Mouse (Mus musculus): Measurements from ENCODE around the gene Drc7. TPM values are rescaled to one million over a fixed set of nuclear protein-coding genes. Genes with fewer than 3 reads are reported as not detected.

Gene Drc7
- polyA plus RNA-seq, 1 experiment from 2014 or later: 0.05 TPM

GRCm38 (mm10) chr8:95080381-95081341, 25.8 kb downstream of the Drc7 start, which contains the start of gene Katnb1:
TSS of gene Katnb1 (plus strand) at chr8:95081186.
- Histone ChIP-seq H3K27me3 (ENCODE audit: insufficient read depth, low read length) (no peaks in the 10 kb centered on the region), H3K9me3 (ENCODE audit: low read length) (no peaks in the 10 kb centered on the region), H3K36me3 (ENCODE audit: insufficient read depth, low read length) (0 out of 2 replicates have a peak, but pooled peaks cover 11% of the 10 kb centered on the region), H3K27ac (ENCODE audit: low read length) (peak within 1 kb of the TSS; percentile 75), H3K9ac (replicated peaks; ENCODE audit: low read length) (peak within 1 kb of the TSS; percentile 84), H3K4me3 (ENCODE audit: low read length) (peak within 1 kb of the TSS; percentile 89), H3K4me1 (ENCODE audit: insufficient read depth, low read length) (peaks cover 9% of the 10 kb centered on the region), H3K4me2 (replicated peaks; ENCODE audit: low read depth, low read length) (peak within 1 kb of the TSS; percentile 88)
- peak; percentile 98 for ATAC-seq (ENCODE audit: low FRiP score, low TSS enrichment)
- WGBS: under 1% methylated on average over 47 of the region's 47 CpGs

- no peak for ATAC-seq (ENCODE audit: low FRiP score, low TSS enrichment)
Observed at GRCm38 (mm10) chr8:95081650-95082049, 26.7 kb downstream of the Drc7 start.

GRCm38 (mm10) chr8:95084261-95084660, 29.4 kb downstream of the Drc7 start:
- WGBS: 91% methylated on average over 4 of the region's 4 CpGs
- H3K9me3 ChIP-seq (ENCODE audit: low read length): no peaks in the 10 kb centered on the region
- peaks cover 9% of the 10 kb centered on the region for H3K4me1 ChIP-seq (ENCODE audit: insufficient read depth, low read length)
- no peak overlapping the region for H3K27ac ChIP-seq (ENCODE audit: low read length)
- H3K4me2 ChIP-seq (replicated peaks; ENCODE audit: low read depth, low read length): no peak overlapping the region
- H3K9ac ChIP-seq (replicated peaks; ENCODE audit: low read length): no peak overlapping the region
- no peak for ATAC-seq (ENCODE audit: low FRiP score, low TSS enrichment)
- H3K36me3 ChIP-seq (ENCODE audit: insufficient read depth, low read length): peaks cover 22% of the 10 kb centered on the region
- no peaks in the 10 kb centered on the region for H3K27me3 ChIP-seq (ENCODE audit: insufficient read depth, low read length)
- no peak overlapping the region for H3K4me3 ChIP-seq (ENCODE audit: low read length)

More at GRCm38 (mm10) chr8:95081650-95082049, 26.7 kb downstream of the Drc7 start:
- Histone ChIP-seq H3K36me3 (ENCODE audit: insufficient read depth, low read length) (0 out of 2 replicates have a peak, but pooled peaks cover 11% of the 10 kb centered on the region), H3K4me3 (ENCODE audit: low read length) (peak overlapping the region; percentile 89), H3K9ac (replicated peaks; ENCODE audit: low read length) (peak overlapping the region; percentile 84), H3K27me3 (ENCODE audit: insufficient read depth, low read length) (no peaks in the 10 kb centered on the region), H3K27ac (ENCODE audit: low read length) (peak overlapping the region; percentile 75; the same call in 1 of the 2 replicates), H3K9me3 (ENCODE audit: low read length) (no peaks in the 10 kb centered on the region), H3K4me1 (ENCODE audit: insufficient read depth, low read length) (peaks cover 9% of the 10 kb centered on the region), H3K4me2 (replicated peaks; ENCODE audit: low read depth, low read length) (peak overlapping the region; percentile 88)
- 6% methylated on average over 11 of the region's 11 CpGs for WGBS

GRCm38 (mm10) chr8:95084744-95085431, 30.0 kb downstream of the Drc7 start:
- peaks cover 9% of the 10 kb centered on the region for H3K4me1 ChIP-seq (ENCODE audit: insufficient read depth, low read length)
- H3K36me3 ChIP-seq (ENCODE audit: insufficient read depth, low read length): peaks cover 28% of the 10 kb centered on the region

GRCm38 (mm10) chr8:95085432-95086141, 30.7 kb downstream of the Drc7 start:
- H3K4me1 ChIP-seq (ENCODE audit: insufficient read depth, low read length): peaks cover 9% of the 10 kb centered on the region
- no peak overlapping the region for H3K27ac ChIP-seq (ENCODE audit: low read length)
- H3K9ac ChIP-seq (replicated peaks; ENCODE audit: low read length): no peak overlapping the region
- no peak for ATAC-seq (ENCODE audit: low FRiP score, low TSS enrichment)
- no peak overlapping the region for H3K4me3 ChIP-seq (ENCODE audit: low read length)
- H3K36me3 ChIP-seq (ENCODE audit: insufficient read depth, low read length): peaks cover 31% of the 10 kb centered on the region
- H3K9me3 ChIP-seq (ENCODE audit: low read length): no peaks in the 10 kb centered on the region
- no peak overlapping the region for H3K4me2 ChIP-seq (replicated peaks; ENCODE audit: low read depth, low read length)
- WGBS: 91% methylated on average over 7 of the region's 7 CpGs
- H3K27me3 ChIP-seq (ENCODE audit: insufficient read depth, low read length): no peaks in the 10 kb centered on the region

More at GRCm38 (mm10) chr8:95084744-95085431, 30.0 kb downstream of the Drc7 start:
- 81% methylated on average over 10 of the region's 10 CpGs for WGBS
- Histone ChIP-seq H3K27ac (ENCODE audit: low read length) (no peak overlapping the region), H3K9me3 (ENCODE audit: low read length) (no peaks in the 10 kb centered on the region), H3K9ac (replicated peaks; ENCODE audit: low read length) (no peak overlapping the region), H3K27me3 (ENCODE audit: insufficient read depth, low read length) (no peaks in the 10 kb centered on the region), H3K4me3 (ENCODE audit: low read length) (no peak overlapping the region), H3K4me2 (replicated peaks; ENCODE audit: low read depth, low read length) (no peak overlapping the region)
- ATAC-seq (ENCODE audit: low FRiP score, low TSS enrichment): no peak

- 86% methylated on average over 4 of the region's 4 CpGs for WGBS
Observed at GRCm38 (mm10) chr8:95093574-95093973, 38.7 kb downstream of the Drc7 start.

GRCm38 (mm10) chr8:95099009-95099408, 44.1 kb downstream of the Drc7 start:
- no peak overlapping the region for H3K4me3 ChIP-seq (ENCODE audit: low read length)
- 18% methylated on average over 5 of the region's 5 CpGs for WGBS
- H3K9ac ChIP-seq (replicated peaks; ENCODE audit: low read length): no peak overlapping the region
- peak; percentile 65 for ATAC-seq (ENCODE audit: low FRiP score, low TSS enrichment)
- no peaks in the 10 kb centered on the region for H3K4me1 ChIP-seq (ENCODE audit: insufficient read depth, low read length)
- no peak overlapping the region for H3K27ac ChIP-seq (ENCODE audit: low read length)
- no peaks in the 10 kb centered on the region for H3K27me3 ChIP-seq (ENCODE audit: insufficient read depth, low read length)
- H3K4me2 ChIP-seq (replicated peaks; ENCODE audit: low read depth, low read length): no peak overlapping the region
- H3K36me3 ChIP-seq (ENCODE audit: insufficient read depth, low read length): peaks cover 56% of the 10 kb centered on the region
- H3K9me3 ChIP-seq (ENCODE audit: low read length): no peaks in the 10 kb centered on the region

More at GRCm38 (mm10) chr8:95093574-95093973, 38.7 kb downstream of the Drc7 start:
- no peak overlapping the region for H3K4me2 ChIP-seq (replicated peaks; ENCODE audit: low read depth, low read length)
- no peak overlapping the region for H3K4me3 ChIP-seq (ENCODE audit: low read length)
- H3K9me3 ChIP-seq (ENCODE audit: low read length): no peaks in the 10 kb centered on the region
- no peak overlapping the region for H3K27ac ChIP-seq (ENCODE audit: low read length)
- ATAC-seq (ENCODE audit: low FRiP score, low TSS enrichment): no peak
- H3K9ac ChIP-seq (replicated peaks; ENCODE audit: low read length): no peak overlapping the region
- H3K4me1 ChIP-seq (ENCODE audit: insufficient read depth, low read length): no peaks in the 10 kb centered on the region
- H3K36me3 ChIP-seq (ENCODE audit: insufficient read depth, low read length): peaks cover 57% of the 10 kb centered on the region
- H3K27me3 ChIP-seq (ENCODE audit: insufficient read depth, low read length): no peaks in the 10 kb centered on the region

GRCm38 (mm10) chr8:95101972-95102371, 47.1 kb downstream of the Drc7 start:
- Histone ChIP-seq H3K4me3 (ENCODE audit: low read length) (no peak overlapping the region), H3K27ac (ENCODE audit: low read length) (no peak overlapping the region), H3K4me1 (ENCODE audit: insufficient read depth, low read length) (no peaks in the 10 kb centered on the region), H3K36me3 (ENCODE audit: insufficient read depth, low read length) (peaks cover 51% of the 10 kb centered on the region), H3K9ac (replicated peaks; ENCODE audit: low read length) (no peak overlapping the region), H3K27me3 (ENCODE audit: insufficient read depth, low read length) (no peaks in the 10 kb centered on the region), H3K4me2 (replicated peaks; ENCODE audit: low read depth, low read length) (no peak overlapping the region), H3K9me3 (ENCODE audit: low read length) (no peaks in the 10 kb centered on the region)
- ATAC-seq (ENCODE audit: low FRiP score, low TSS enrichment): no peak
- 74% methylated on average over 4 of the region's 4 CpGs for whole genome bisulfite sequencing

- H3K4me1 ChIP-seq (ENCODE audit: insufficient read depth, low read length): no peaks in the 10 kb centered on the region
- H3K27ac ChIP-seq (ENCODE audit: low read length): no peak overlapping the region
- peaks cover 25% of the 10 kb centered on the region for H3K36me3 ChIP-seq (ENCODE audit: insufficient read depth, low read length)
- no peak overlapping the region for H3K4me2 ChIP-seq (replicated peaks; ENCODE audit: low read depth, low read length)
- no peak overlapping the region for H3K4me3 ChIP-seq (ENCODE audit: low read length)
- WGBS: 92% methylated on average over 13 of the region's 13 CpGs
- H3K9me3 ChIP-seq (ENCODE audit: low read length): no peaks in the 10 kb centered on the region
- ATAC-seq (ENCODE audit: low FRiP score, low TSS enrichment): no peak
- H3K9ac ChIP-seq (replicated peaks; ENCODE audit: low read length): no peak overlapping the region
- no peaks in the 10 kb centered on the region for H3K27me3 ChIP-seq (ENCODE audit: insufficient read depth, low read length)
Observed at GRCm38 (mm10) chr8:95107306-95107705, 52.4 kb downstream of the Drc7 start.

Data from kidney, embryonic 16.5 days (tissue).